Mouse (Mus musculus) bone marrow, adult 2 months (tissue): ENCODE measurements around the gene Slc25a29.

Experiments
- CTCF ChIP-seq: fragments of 200-500 bp; IDR thresholded peaks from 2 replicates; pipeline ENCODE4 v1.5.1; 2011; ENCODE audit warnings: low read length, control low read depth; ENCODE audit not compliant: control insufficient read depth, insufficient read depth
- POLR2A ChIP-seq: fragments of 200-500 bp; IDR thresholded peaks from 2 replicates; pipeline ENCODE4 v1.6.1; 2011; ENCODE audit warnings: low read depth, mild to moderate bottlenecking, control low read depth, low read length, borderline replicate concordance; ENCODE audit not compliant: control insufficient read depth

DNA sequence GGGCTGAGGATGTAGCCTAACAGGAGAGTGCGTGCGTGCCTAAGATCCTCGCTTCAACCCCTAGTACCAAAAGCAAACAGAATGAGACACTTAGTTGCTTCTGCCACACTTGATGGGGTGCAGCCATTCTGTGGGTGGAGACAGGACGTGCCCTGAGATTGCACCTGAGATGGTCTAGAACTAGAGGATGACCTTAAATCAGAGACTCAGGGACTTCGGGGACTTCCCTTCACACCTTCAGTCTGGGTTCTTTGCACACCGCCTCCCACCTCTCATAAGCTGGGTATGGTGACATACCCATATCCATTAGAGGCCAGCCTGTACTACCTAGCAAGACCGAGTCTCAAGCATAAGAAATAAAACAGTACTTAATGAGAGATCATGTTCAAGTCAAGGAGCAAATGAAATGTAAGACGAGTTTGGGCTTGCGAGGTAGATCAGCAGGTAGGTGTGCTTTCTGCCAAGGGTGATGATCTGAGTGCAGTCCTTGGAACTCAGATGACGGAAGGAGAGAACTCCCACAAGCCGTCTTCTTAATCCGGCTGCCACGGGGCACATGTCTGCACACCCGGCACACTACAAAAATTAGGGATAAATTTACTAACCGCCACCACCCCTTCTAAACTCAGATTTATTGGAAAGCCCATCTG, 11.3 kb downstream of the Slc25a29 start:
- no peak for TF ChIP-seq POLR2A
- TF ChIP-seq CTCF, result no peak
